Mouse (Mus musculus) MEL-GATA-1-ER (cell line): ENCODE measurements around the gene Tbc1d30.

Source experiments
- DNase-seq: peaks from one replicate; pipeline ENCODE4 v3.0.0-alpha.2; 2012; ENCODE audit warnings: low read depth; ENCODE audit errors: extremely low read depth

Tbc1d30 gene

DNA sequence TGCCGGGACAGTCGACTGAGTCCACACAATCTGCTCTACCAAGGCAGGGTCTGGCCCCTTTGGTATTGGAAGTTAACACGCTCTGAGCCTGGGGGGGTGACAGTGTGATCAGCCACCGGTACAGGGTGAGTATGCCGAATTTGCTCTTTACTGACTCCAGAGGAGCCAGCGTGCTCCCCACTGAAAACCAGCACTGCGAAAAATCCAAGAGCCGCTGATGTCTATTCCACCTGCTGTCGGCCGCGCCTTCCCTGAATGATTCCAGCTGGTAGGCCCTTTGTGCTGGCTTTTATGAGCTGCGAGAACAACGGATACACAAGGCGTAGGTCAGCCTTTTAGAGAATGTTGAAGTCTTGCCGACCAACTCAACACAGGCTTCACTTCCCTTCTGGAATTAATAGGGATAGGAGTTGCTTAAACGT, 123.1 kb downstream of the Tbc1d30 start:
- no peak for DNase-seq

DNA sequence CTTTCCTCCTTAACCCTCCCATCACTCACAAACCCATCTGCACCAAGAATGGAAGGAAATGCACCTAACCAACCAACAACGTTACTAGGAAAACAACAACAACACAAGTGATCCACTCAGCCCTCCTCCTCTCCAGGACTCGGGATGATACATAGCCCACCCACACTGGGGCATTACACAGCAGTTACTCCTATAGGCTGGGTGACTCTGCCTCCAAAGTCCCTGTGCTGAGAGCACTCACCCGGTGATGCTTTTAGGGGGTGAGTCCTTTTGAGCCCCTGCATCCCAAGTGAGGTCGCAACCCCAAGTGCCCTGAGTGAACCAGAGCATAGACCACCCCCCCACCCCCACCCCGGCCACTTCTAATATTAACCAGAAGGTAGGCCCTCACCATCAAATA, 123.7 kb downstream of the Tbc1d30 start:
- no peak for DNase-seq

- DNase-seq, result no peak
These were observed 125.4 kb downstream of the Tbc1d30 start for GRCm38 (mm10) chr10:121225636-121226035.

- DNase-seq, result no peak
These were observed 128.2 kb downstream of the Tbc1d30 start for GRCm38 (mm10) chr10:121222881-121223280.

GRCm38 (mm10) chr10:121218616-121219015, 132.5 kb downstream of the Tbc1d30 start:
- no peak for DNase-seq

DNA sequence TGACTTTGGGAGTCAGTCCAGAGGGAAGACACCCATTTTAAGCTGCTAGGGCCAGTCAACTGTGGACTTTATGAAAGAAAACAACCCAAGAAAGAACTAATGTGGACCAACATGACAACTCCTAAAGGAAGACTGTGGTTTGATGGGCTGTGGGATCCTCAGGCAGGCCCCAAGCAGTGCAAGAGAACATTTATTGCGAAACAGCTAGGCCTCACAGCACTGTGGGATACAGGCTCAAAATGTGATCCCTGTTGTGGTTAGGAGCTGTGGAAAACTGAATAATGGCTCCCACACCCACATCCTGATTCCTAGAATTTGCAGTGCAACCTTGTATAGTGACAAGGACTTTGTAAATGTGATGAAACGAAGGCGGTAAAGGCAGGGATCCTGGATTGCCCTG, 134.3 kb downstream of the Tbc1d30 start:
- DNase-seq, result no peak
